Mouse (Mus musculus) kidney, adult 2 months (tissue): ENCODE measurements around the gene Prkar2a.

ENCODE experiments used
- CTCF ChIP-seq: fragments of 200-500 bp; conservative IDR thresholded peaks from 2 replicates; pipeline ENCODE4 v1.5.1; 2011; ENCODE audit warnings: low read depth, mild to moderate bottlenecking, control low read depth, low read length, moderate library complexity, mixed read lengths; ENCODE audit not compliant: insufficient read depth, insufficient read length
- POLR2A ChIP-seq: fragments of 200-500 bp; IDR thresholded peaks from one replicate; pipeline ENCODE4 v1.6.1; 2011; ENCODE audit warnings: low read depth, low read length, control low read depth

- TF ChIP-seq POLR2A (no peak), CTCF (no peak)
Observed at GRCm38 (mm10) chr9:108798508-108799075, 109.5 kb downstream of the Prkar2a start.
